Mouse (Mus musculus) neural tube, embryonic 12.5 days (tissue): ENCODE data around the gene Olfr993. TPM values are rescaled to one million over a fixed set of nuclear protein-coding genes. Genes with fewer than 3 reads are reported as not detected.

Experiments
- ATAC-seq: fragments of 200-750 bp; cut with Nextera tagmentation; 2 replicates; pipeline ENCODE4 v1.8.0; 2017; ENCODE audit warnings: low read depth, mild to moderate bottlenecking, moderate TSS enrichment, moderate library complexity; ENCODE audit not compliant: low FRiP score
- H3K27ac ChIP-seq: fragments of 300-500 bp; sonication (generic); 2 replicates; pipeline ENCODE4 v1.5.1; 2016
- H3K27me3 ChIP-seq: fragments of 300-500 bp; sonication (generic); replicated peaks from 2 replicates; pipeline ENCODE4 v1.6.1; 2016; ENCODE audit warnings: mild to moderate bottlenecking
- H3K36me3 ChIP-seq: fragments of 300-500 bp; sonication (generic); 2 replicates; pipeline ENCODE4 v1.6.1; 2016; ENCODE audit warnings: mild to moderate bottlenecking
- H3K4me1 ChIP-seq: fragments of 300-500 bp; sonication (generic); 2 replicates; pipeline ENCODE4 v1.6.1; 2016
- H3K4me2 ChIP-seq: fragments of 300-500 bp; sonication (generic); replicated peaks from 2 replicates; pipeline ENCODE4 v1.6.1; 2016; ENCODE audit warnings: mild to moderate bottlenecking
- H3K4me3 ChIP-seq: fragments of 300-500 bp; sonication (generic); 2 replicates; pipeline ENCODE4 v1.5.1; 2016
- H3K9ac ChIP-seq: fragments of 300-500 bp; sonication (generic); 2 replicates; pipeline ENCODE4 v1.6.1; 2016; ENCODE audit warnings: mild to moderate bottlenecking
- H3K9me3 ChIP-seq: fragments of 300-500 bp; sonication (generic); 2 replicates; pipeline ENCODE4 v1.6.1; 2016; ENCODE audit warnings: mild to moderate bottlenecking
- WGBS: fragments of 180-500 bp; shearing (Covaris S2); methylation state at CpG from one replicate; pipeline ENCODE4 v1.1.7; 2016; 5-methylcytosine and 5-hydroxymethylcytosine counted together
- polyA plus RNA-seq: library from polyadenylated mRNA; unstranded; fragments of >200 nt; fragmentation: Nextera tagmentation; extraction: Ambion mirVana; gene quantifications from 2 replicates; pipeline ENCODE4 v1.2.1, GENCODE M21; 2016

Olfr993 gene
- not detected in 2 replicates for polyA plus RNA-seq

DNA sequence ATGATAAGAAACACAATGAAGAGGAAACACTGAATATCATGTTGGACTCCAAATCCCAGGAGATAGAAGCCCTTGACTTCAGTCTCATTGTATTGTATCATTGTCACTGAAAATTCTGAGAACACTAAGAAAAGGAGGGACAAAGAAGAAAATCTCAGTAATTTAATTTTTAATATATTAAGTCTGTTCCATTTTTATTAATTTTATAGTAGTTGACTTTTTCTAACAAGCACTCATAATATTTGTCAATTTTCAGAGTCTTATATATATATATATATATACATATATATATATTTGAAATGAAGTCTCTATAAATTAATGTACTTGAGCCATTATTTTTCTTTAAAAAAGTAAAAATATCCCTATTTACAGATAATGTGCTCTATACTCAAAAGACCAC lies at the start of gene Olfr993:
Olfr993 (minus strand) TSS at position 101 of the 400 bp plus-strand sequence.
- Histone ChIP-seq H3K9me3 (no peaks in the 10 kb centered on the region), H3K4me1 (no peaks in the 10 kb centered on the region), H3K4me2 (no peak within 1 kb of the TSS), H3K27ac (no peak within 1 kb of the TSS), H3K4me3 (no peak within 1 kb of the TSS), H3K9ac (no peak within 1 kb of the TSS), H3K27me3 (no peaks in the 10 kb centered on the region), H3K36me3 (no peaks in the 10 kb centered on the region)
- no peak for ATAC-seq

DNA sequence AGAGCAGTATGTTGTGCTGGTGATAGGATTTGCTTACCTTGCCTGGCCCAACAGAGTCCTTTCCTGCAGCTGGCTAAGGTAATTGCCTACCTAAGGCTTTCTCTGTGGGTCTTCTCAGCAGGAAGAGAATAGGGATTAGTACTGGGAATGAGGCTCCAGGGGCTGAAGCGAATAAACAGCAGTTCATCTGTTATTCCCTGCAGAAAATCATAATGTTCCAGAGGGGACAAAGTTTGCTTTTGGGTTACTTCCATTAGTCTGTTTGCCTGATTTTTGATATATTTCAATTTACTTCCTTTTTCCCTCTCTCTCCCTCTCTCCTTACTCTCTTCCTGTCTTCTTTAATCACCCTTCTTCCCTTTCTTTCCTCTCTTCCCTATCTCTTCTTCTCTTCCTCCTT lies 28.9 kb upstream of the Olfr993 start, which contains the start of gene Olfr995:
Olfr995 (minus strand) TSS at position 101 of the 400 bp plus-strand sequence.
- no peaks in the 10 kb centered on the region for H3K9me3 ChIP-seq
- no peak for ATAC-seq
- no peaks in the 10 kb centered on the region for H3K27me3 ChIP-seq
- H3K9ac ChIP-seq = no peak within 1 kb of the TSS
- no peaks in the 10 kb centered on the region for H3K4me1 ChIP-seq
- no peak within 1 kb of the TSS for H3K4me2 ChIP-seq
- no peaks in the 10 kb centered on the region for H3K36me3 ChIP-seq
- 14% methylated on average over 1 of the region's 1 CpGs for WGBS
- H3K4me3 ChIP-seq = no peak within 1 kb of the TSS
- no peak within 1 kb of the TSS for H3K27ac ChIP-seq

DNA sequence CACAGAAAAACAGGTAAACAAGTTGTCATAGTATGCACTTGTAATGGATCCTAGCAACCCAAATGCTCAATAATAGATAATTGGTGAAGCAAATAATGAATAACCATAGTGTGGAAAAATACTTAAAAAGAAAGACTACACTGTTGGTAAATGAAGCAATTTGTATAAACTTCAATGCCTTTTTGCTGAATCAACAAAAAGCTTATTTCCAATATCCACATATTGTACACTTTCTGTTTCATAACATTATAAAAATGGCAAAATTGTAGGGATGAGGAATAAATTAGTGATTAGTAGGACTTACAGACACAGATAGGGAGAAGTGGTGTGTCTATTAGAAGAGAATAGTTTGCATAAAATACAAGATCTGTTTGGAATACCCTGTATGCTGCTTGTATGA lies 27.9 kb upstream of the Olfr993 start:
- Histone ChIP-seq H3K27me3 (no peaks in the 10 kb centered on the region), H3K27ac (no peak overlapping the region), H3K4me2 (no peak overlapping the region), H3K4me1 (no peaks in the 10 kb centered on the region), H3K36me3 (no peaks in the 10 kb centered on the region), H3K4me3 (no peak overlapping the region), H3K9me3 (no peaks in the 10 kb centered on the region), H3K9ac (no peak overlapping the region)
- ATAC-seq = no peak

DNA sequence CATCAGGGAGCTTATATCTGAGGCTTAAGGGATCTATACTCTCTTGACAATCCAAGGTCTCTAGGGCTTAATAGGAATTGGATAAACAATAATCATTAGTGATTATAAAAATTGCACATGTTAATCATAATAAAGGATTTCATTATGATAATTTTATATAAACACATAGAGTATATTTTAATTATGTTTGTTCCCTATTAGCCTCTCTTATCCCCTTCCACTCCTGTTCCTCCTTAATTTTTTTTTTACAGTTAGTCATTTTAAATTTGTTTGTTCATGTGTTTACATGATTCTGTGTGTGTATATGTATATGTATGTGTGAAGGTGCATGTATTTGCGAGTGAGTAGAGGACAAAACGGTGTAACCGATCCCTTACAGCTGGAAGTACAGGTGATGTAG lies 21.7 kb upstream of the Olfr993 start, which contains the start of gene Olfr994:
Olfr994 (minus strand) TSS at position 101 of the 400 bp plus-strand sequence.
- WGBS = 93% methylated on average over 3 of the region's 3 CpGs
- Histone ChIP-seq H3K4me1 (no peaks in the 10 kb centered on the region), H3K9ac (no peak within 1 kb of the TSS), H3K4me3 (no peak within 1 kb of the TSS), H3K27me3 (no peaks in the 10 kb centered on the region), H3K36me3 (no peaks in the 10 kb centered on the region), H3K4me2 (no peak within 1 kb of the TSS), H3K9me3 (no peaks in the 10 kb centered on the region), H3K27ac (no peak within 1 kb of the TSS)
- ATAC-seq = no peak

DNA sequence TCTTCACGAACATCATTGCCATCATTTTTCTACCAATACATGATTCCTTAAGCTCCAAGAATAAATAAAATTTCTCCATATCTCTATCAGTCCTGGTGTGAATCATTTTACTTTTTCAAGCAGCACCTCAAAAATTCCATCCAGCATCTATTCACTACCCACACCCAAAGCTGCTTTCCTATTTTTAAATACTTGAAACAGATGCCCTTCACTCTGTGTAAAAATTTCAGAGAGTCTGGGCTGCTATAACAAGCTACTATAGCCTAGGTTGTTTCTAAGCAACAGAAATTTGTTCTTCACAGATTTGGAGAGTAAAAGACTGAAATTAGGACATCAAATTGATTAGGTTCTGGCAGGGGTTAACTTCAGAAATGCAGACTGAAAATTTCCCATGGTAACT lies 11.2 kb upstream of the Olfr993 start:
- H3K4me3 ChIP-seq = no peak overlapping the region
- H3K9ac ChIP-seq = no peak overlapping the region
- WGBS = 86% methylated on average over 1 of the region's 1 CpGs
- no peak overlapping the region for H3K4me2 ChIP-seq
- H3K36me3 ChIP-seq = no peaks in the 10 kb centered on the region
- H3K27me3 ChIP-seq = no peaks in the 10 kb centered on the region
- H3K27ac ChIP-seq = no peak overlapping the region
- no peaks in the 10 kb centered on the region for H3K4me1 ChIP-seq
- H3K9me3 ChIP-seq = no peaks in the 10 kb centered on the region
- ATAC-seq = no peak

DNA sequence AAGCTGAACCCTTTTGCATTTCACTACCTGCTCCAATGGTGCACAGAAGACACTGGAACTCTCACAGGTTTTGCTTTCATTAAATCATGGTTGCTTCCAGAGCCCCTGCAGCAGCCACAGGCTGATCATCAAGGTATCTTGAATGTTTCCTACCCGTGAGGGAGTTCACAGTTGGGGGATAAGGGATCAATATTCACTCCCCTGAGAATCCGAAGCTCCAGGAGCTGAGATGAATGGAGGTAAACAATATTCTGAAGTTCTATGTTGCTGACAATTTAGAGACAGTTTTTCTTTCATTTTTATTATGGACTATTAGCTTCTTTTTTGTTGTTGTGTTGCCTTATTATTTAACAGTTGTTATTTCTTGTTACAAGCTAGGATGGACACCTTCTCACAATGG lies 5.3 kb downstream of the Olfr993 start, which contains the start of gene Olfr992:
Olfr992 (minus strand) TSS at position 101 of the 400 bp plus-strand sequence.
- no peak for ATAC-seq
- WGBS = 60% methylated on average over 2 of the region's 2 CpGs

More for the DNA sequence above, 5.3 kb downstream of the Olfr993 start, which contains the start of gene Olfr992:
- no peak within 1 kb of the TSS for H3K4me3 ChIP-seq
- H3K4me1 ChIP-seq = no peaks in the 10 kb centered on the region
- no peaks in the 10 kb centered on the region for H3K36me3 ChIP-seq
- no peaks in the 10 kb centered on the region for H3K9me3 ChIP-seq
- H3K4me2 ChIP-seq = no peak within 1 kb of the TSS
- H3K9ac ChIP-seq = no peak within 1 kb of the TSS
- no peak within 1 kb of the TSS for H3K27ac ChIP-seq
- H3K27me3 ChIP-seq = no peaks in the 10 kb centered on the region

Other genes with a start within 250 kb of the Olfr993 start
- 2.1 and 2.9 TPM in 2 replicates for gene Lrrc55, start 217.7 kb downstream of the Olfr993 start, polyA plus RNA-seq
- not detected in 2 replicates for gene Olfr987, start 75.6 kb downstream of the Olfr993 start, polyA plus RNA-seq
- not detected in 2 replicates for gene Olfr988, start 51.6 kb downstream of the Olfr993 start, polyA plus RNA-seq
- not detected in 2 replicates for gene Olfr992, start 5.4 kb downstream of the Olfr993 start, polyA plus RNA-seq
- gene Olfr994, start 21.6 kb upstream of the Olfr993 start, polyA plus RNA-seq = not detected in 2 replicates
- not detected in 2 replicates for gene Olfr995, start 28.8 kb upstream of the Olfr993 start, polyA plus RNA-seq
- not detected in 2 replicates for gene 4833423E24Rik, start 104.1 kb upstream of the Olfr993 start, polyA plus RNA-seq
- not detected in 2 replicates for gene Olfr996, start 164.3 kb upstream of the Olfr993 start, polyA plus RNA-seq
- gene Olfr998, start 174.1 kb upstream of the Olfr993 start, polyA plus RNA-seq = not detected in 2 replicates
- gene Olfr1000, start 197.0 kb upstream of the Olfr993 start, polyA plus RNA-seq = not detected in 2 replicates
- gene Olfr1002, start 235.8 kb upstream of the Olfr993 start, polyA plus RNA-seq = not detected in 2 replicates
- not detected in 2 replicates for gene Olfr154, start 249.6 kb upstream of the Olfr993 start, polyA plus RNA-seq